Mouse (Mus musculus): ENCODE results near the gene L1td1. TPM values are rescaled to one million over a fixed set of nuclear protein-coding genes. Genes with fewer than 3 reads are reported as not detected.

L1td1 gene
- polyA plus RNA-seq, 1 experiment = 21.1 TPM

DNA sequence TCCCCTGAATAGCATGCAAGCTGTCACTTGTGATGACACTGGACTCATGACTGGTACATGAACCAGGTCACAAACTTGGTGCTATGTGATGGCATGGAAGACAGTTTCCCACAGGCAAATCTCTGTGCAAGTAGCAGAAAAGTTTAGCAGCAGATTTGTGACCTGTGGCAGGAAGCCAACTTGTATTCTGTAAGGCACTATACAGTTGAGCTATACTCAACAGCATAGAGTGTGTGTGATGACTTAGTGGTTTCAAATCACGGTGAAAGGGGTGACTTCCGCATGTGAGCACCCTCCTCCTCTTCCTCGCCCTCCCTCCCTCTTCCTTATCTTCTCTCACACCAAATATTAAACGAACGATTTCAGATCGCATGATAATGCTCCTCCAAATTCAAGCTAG is 50.9 kb downstream of the L1td1 start:
- 45% methylated on average over 6 of the region's 6 CpGs for WGBS
- no peak overlapping the region for H3K4me3 ChIP-seq (replicated peaks; ENCODE audit: control insufficient read depth, low read depth, low read length)
- no peak overlapping the region for H3K27ac ChIP-seq (ENCODE audit: control insufficient read depth, insufficient read depth, low read depth, low read length, poor library complexity)
- no peaks in the 10 kb centered on the region for H3K4me1 ChIP-seq (ENCODE audit: control insufficient read depth, insufficient read depth, low read length)
- TF ChIP-seq POLR2A (IDR thresholded peaks at IDR 0.05; ENCODE audit: borderline replicate concordance, control insufficient read depth, low read depth, low read length) (no peak), CTCF (IDR thresholded peaks at IDR 0.05; ENCODE audit: control insufficient read depth, insufficient read depth, low read length) (no peak)

DNA sequence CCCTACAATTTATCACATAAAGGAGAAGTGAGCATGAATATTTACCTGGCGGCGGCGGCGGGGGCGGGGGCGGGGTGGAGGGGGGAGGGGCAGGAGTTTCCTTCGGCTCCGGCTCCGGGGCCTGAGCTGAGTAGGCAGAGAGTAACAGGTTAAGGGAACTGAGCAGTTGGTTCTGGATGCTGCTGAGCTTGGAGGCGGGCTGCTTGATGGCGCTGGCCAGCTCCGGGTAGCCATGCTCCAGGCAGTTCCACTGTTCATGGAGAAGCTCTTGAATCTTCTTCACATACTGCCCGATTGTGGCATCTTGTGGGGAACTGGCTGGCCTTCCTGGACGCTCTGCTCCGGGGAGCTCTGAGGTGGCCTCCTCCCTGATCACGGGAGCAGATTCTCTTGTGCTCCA is 51.7 kb downstream of the L1td1 start:
- TF ChIP-seq POLR2A (IDR thresholded peaks at IDR 0.05; ENCODE audit: borderline replicate concordance, control insufficient read depth, low read depth, low read length) (no peak), CTCF (IDR thresholded peaks at IDR 0.05; ENCODE audit: control insufficient read depth, insufficient read depth, low read length) (no peak)
- Histone ChIP-seq H3K4me1 (ENCODE audit: control insufficient read depth, insufficient read depth, low read length) (no peaks in the 10 kb centered on the region), H3K27ac (ENCODE audit: control insufficient read depth, insufficient read depth, low read depth, low read length, poor library complexity) (no peak overlapping the region), H3K4me3 (replicated peaks; ENCODE audit: control insufficient read depth, low read depth, low read length) (no peak overlapping the region)
- 20% methylated on average over 16 of the region's 16 CpGs for WGBS

DNA sequence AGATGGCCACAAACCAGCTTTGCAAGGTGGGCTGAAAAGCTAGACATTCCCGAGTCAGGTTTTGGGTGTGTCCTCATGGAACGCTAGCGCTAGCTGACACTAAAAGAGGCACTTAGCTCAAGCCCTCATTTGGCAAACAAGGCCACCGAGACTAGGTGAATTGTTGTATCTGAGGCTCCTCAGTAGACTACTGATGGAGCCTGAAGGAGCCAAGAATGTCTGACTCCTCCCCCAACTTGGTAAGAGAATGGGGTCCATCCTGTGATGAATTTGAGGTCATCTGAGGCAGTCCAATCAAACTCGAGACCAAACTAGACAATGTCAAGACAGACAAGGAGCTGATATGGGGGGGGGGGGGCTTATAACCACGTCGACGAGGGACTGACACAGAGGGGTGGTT is 59.3 kb downstream of the L1td1 start:
- 43% methylated on average over 8 of the region's 8 CpGs for WGBS
- no peak for TF ChIP-seq POLR2A (IDR thresholded peaks at IDR 0.05; ENCODE audit: borderline replicate concordance, control insufficient read depth, low read depth, low read length)
- TF ChIP-seq CTCF (IDR thresholded peaks at IDR 0.05; ENCODE audit: control insufficient read depth, insufficient read depth, low read length) = no peak
- no peak overlapping the region for H3K4me3 ChIP-seq (replicated peaks; ENCODE audit: control insufficient read depth, low read depth, low read length)
- H3K27ac ChIP-seq (ENCODE audit: control insufficient read depth, insufficient read depth, low read depth, low read length, poor library complexity) = no peak overlapping the region
- no peaks in the 10 kb centered on the region for H3K4me1 ChIP-seq (ENCODE audit: control insufficient read depth, insufficient read depth, low read length)

- Histone ChIP-seq H3K27ac (ENCODE audit: control insufficient read depth, insufficient read depth, low read depth, low read length, poor library complexity) (no peak overlapping the region), H3K4me1 (ENCODE audit: control insufficient read depth, insufficient read depth, low read length) (no peaks in the 10 kb centered on the region), H3K4me3 (replicated peaks; ENCODE audit: control insufficient read depth, low read depth, low read length) (no peak overlapping the region)
- 40% methylated on average over 3 of the region's 3 CpGs for WGBS
- TF ChIP-seq CTCF (IDR thresholded peaks at IDR 0.05; ENCODE audit: control insufficient read depth, insufficient read depth, low read length) = no peak
- TF ChIP-seq POLR2A (IDR thresholded peaks at IDR 0.05; ENCODE audit: borderline replicate concordance, control insufficient read depth, low read depth, low read length) = no peak
Measured at GRCm38 (mm10) chr4:98786281-98786680, 59.7 kb downstream of the L1td1 start.

Other genes with a start within 250 kb of the L1td1 start
- gene Kank4, start 90.8 kb downstream of the L1td1 start, polyA plus RNA-seq (2011; ENCODE audit: insufficient read depth, insufficient read length, low replicate concordance, missing spikeins) = not detected in 2 replicates
- gene I0C0044D17Rik, start 97.1 kb downstream of the L1td1 start, polyA plus RNA-seq (2011; ENCODE audit: insufficient read depth, insufficient read length, low replicate concordance, missing spikeins) = not detected in 2 replicates
- gene Usp1, start 197.1 kb downstream of the L1td1 start, polyA plus RNA-seq (2011; ENCODE audit: insufficient read depth, insufficient read length, low replicate concordance, missing spikeins) = 28.4 and 31.3 TPM in 2 replicates

Data from bone marrow, adult 2 months (tissue).